Mouse (Mus musculus): ENCODE results near the gene Mvd. TPM values are rescaled to one million over a fixed set of nuclear protein-coding genes. Genes with fewer than 3 reads are reported as not detected.

Gene Mvd
- polyA plus RNA-seq, 1 experiment = 30.5 TPM

DNA sequence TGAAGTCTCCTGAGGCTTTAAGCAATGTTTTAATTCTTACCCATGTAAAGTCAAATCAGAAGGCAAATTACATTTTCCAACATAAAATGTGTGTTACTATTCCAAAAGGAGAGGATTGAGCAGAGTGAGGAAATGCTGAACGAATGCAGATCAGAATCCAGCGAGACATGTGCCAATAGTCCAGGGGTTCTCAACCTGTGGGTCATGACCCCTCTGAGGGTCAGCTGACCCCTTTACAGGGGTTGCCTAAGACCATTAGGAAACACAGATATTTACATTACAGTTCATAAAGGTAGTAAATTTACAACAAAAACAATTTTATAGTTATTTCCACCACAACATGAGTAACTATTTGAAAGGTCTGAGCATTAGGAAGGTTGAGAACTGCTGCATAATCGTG lies 52.5 kb downstream of the Mvd start:
- Histone ChIP-seq H3K4me1 (ENCODE audit: control insufficient read depth, insufficient read depth, insufficient read length, low read length) (no peaks in the 10 kb centered on the region), H3K36me3 (ENCODE audit: control insufficient read depth, insufficient read depth, low read length) (peaks cover 56% of the 10 kb centered on the region), H3K27me3 (ENCODE audit: control insufficient read depth, insufficient read depth, low read length) (no peaks in the 10 kb centered on the region), H3K4me3 (ENCODE audit: low read depth, low read length) (no peak overlapping the region), H3K27ac (ENCODE audit: insufficient read depth, low read depth, low read length) (no peak overlapping the region)
- no peak for TF ChIP-seq CTCF (IDR thresholded peaks at IDR 0.05; ENCODE audit: extremely low read depth, insufficient read length, insufficient replicate concordance, low read depth, low read length)
- WGBS = 78% methylated on average over 3 of the region's 3 CpGs

DNA sequence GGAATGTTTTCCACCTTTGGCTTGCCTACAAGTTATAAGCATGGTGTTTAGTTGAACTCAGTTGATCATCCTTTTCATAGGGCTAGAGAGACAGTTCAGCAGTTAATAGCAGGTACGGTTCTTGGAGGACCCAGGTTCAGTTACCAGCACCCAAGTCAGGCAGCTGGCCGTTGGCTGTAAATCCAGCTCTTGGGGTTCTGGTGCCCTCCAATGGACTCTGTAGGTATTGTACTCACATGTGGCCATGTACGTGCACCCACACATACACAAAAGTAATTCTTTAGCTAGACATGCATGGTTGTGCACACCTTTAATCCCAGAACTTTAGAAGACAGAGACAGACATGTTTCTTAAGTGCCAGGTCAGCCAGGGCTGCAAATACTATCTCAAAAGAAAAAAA lies 53.9 kb downstream of the Mvd start:
- Histone ChIP-seq H3K4me1 (ENCODE audit: control insufficient read depth, insufficient read depth, insufficient read length, low read length) (no peaks in the 10 kb centered on the region), H3K27ac (ENCODE audit: insufficient read depth, low read depth, low read length) (no peak overlapping the region), H3K36me3 (ENCODE audit: control insufficient read depth, insufficient read depth, low read length) (peaks cover 61% of the 10 kb centered on the region), H3K27me3 (ENCODE audit: control insufficient read depth, insufficient read depth, low read length) (no peaks in the 10 kb centered on the region), H3K4me3 (ENCODE audit: low read depth, low read length) (no peak overlapping the region)
- 85% methylated on average over 3 of the region's 3 CpGs for WGBS
- TF ChIP-seq CTCF (IDR thresholded peaks at IDR 0.05; ENCODE audit: extremely low read depth, insufficient read length, insufficient replicate concordance, low read depth, low read length) (no peak), POLR2A (IDR thresholded peaks at IDR 0.05; ENCODE audit: low read depth, low read length) (no peak)

Other genes starting within 250 kb of the Mvd start
- 153 and 187 TPM in 2 replicates for gene Zfpm1, start 161.3 kb downstream of the Mvd start, polyA plus RNA-seq (2012; rRNA removed)
- gene Trhr2, start 82.7 kb downstream of the Mvd start, polyA plus RNA-seq (2012; rRNA removed) = 0.09 and 0.13 TPM in 2 replicates
- gene Zc3h18, start 66.8 kb downstream of the Mvd start, polyA plus RNA-seq (2012; rRNA removed) = 13.6 and 23.3 TPM in 2 replicates
- gene Il17c, start 21.4 kb downstream of the Mvd start, polyA plus RNA-seq (2012; rRNA removed) = 0.30 and 0.81 TPM in 2 replicates
- 127 and 242 TPM in 2 replicates for gene Cyba, start 10.5 kb downstream of the Mvd start, polyA plus RNA-seq (2012; rRNA removed)
- gene Snai3, start 17.3 kb upstream of the Mvd start, polyA plus RNA-seq (2012; rRNA removed) = 2.2 and 3.4 TPM in 2 replicates
- gene Rnf166, start 32.6 kb upstream of the Mvd start, polyA plus RNA-seq (2012; rRNA removed) = 35.7 and 44.9 TPM in 2 replicates
- 20.9 and 31.8 TPM in 2 replicates for gene Ctu2, start 32.7 kb upstream of the Mvd start, polyA plus RNA-seq (2012; rRNA removed)
- gene Piezo1, start 107.9 kb upstream of the Mvd start, polyA plus RNA-seq (2012; rRNA removed) = 29.5 and 36.4 TPM in 2 replicates
- 26.8 and 64.8 TPM in 2 replicates for gene Cdt1, start 124.6 kb upstream of the Mvd start, polyA plus RNA-seq (2012; rRNA removed)
- 327 and 537 TPM in 2 replicates for gene Aprt, start 133.5 kb upstream of the Mvd start, polyA plus RNA-seq (2012; rRNA removed)
- 9.7 and 20.4 TPM in 2 replicates for gene Galns, start 168.0 kb upstream of the Mvd start, polyA plus RNA-seq (2012; rRNA removed)
- gene Trappc2l, start 168.2 kb upstream of the Mvd start, polyA plus RNA-seq (2012; rRNA removed) = 59.9 and 161 TPM in 2 replicates
- not detected in 2 replicates for gene Pabpn1l, start 179.3 kb upstream of the Mvd start, polyA plus RNA-seq (2012; rRNA removed)

Measured in small intestine, adult 2 months (tissue).